Mouse (Mus musculus) MEL (cell line): Measurements from ENCODE around the gene Gm10188.

ENCODE experiments used
- MAZ ChIP-seq: IDR thresholded peaks from 2 replicates; pipeline ENCODE4 v1.6.1; 2012; ENCODE audit warnings: low read depth, mild to moderate bottlenecking, inconsistent platforms, low read length, improper control_type of control experiment
- MXI1 ChIP-seq: IDR thresholded peaks from 2 replicates; pipeline ENCODE4 v1.6.1; 2011; ENCODE audit warnings: mild to moderate bottlenecking, low read depth, low read length, improper control_type of control experiment
- TCF12 ChIP-seq: IDR thresholded peaks from 2 replicates; pipeline ENCODE4 v1.6.1; 2014; ENCODE audit warnings: low read depth, mild to moderate bottlenecking, inconsistent platforms, low read length, improper control_type of control experiment, moderate library complexity
- ZNF384 ChIP-seq: IDR thresholded peaks from 2 replicates; pipeline ENCODE4 v1.6.1; 2012; ENCODE audit warnings: low read depth, mild to moderate bottlenecking, inconsistent platforms, low read length, improper control_type of control experiment

DNA sequence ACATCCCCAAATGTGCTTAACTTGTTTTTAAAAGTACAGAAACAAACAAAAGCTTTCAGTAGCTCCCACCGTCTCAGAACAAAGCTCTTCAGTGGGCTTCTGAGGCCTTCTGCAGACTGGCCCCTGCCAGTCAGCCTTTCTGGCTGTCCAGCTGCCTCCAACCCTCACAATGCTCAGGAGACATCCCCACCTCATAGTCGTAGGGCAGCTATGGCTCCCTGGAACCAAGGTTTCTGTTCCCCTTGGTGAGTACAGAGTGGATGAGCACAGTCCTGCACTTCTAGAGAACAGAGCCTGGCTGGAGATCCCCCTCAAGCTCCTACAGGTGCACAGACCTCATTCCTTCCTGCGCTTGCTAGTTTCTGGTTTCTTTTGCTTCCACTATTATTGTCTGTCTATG, 13.3 kb downstream of the Gm10188 start:
- TF ChIP-seq MXI1 = no peak
- no peak for TF ChIP-seq ZNF384
- TF ChIP-seq MAZ = no peak
- no peak for TF ChIP-seq TCF12
